Mouse (Mus musculus) hindbrain, embryonic 10.5 days (tissue): ENCODE data around the gene Gpatch1. TPM values are rescaled to one million over a fixed set of nuclear protein-coding genes. Genes with fewer than 3 reads are reported as not detected.
"Not testable (repeated sequence)": the region's sequence is repeated elsewhere in the genome, so short reads cannot be mapped to it uniquely, and the experiment has no call there.

ENCODE experiments used
- DNase-seq: peaks from one replicate; pipeline ENCODE4 v3.0.0-alpha.2; 2017; ENCODE audit warnings: low spot score
- H3K27ac ChIP-seq: fragments of 300-500 bp; sonication (generic); 2 replicates; pipeline ENCODE4 v1.5.1; 2016; ENCODE audit warnings: mild to moderate bottlenecking, moderate library complexity
- H3K27me3 ChIP-seq: fragments of 300-500 bp; sonication (generic); 2 replicates; pipeline ENCODE4 v1.6.1; 2016; ENCODE audit warnings: mild to moderate bottlenecking; ENCODE audit not compliant: poor library complexity, insufficient read depth, severe bottlenecking
- H3K36me3 ChIP-seq: fragments of 300-500 bp; sonication (generic); 2 replicates; pipeline ENCODE4 v1.6.1; 2016; ENCODE audit warnings: mild to moderate bottlenecking, moderate library complexity
- H3K4me1 ChIP-seq: fragments of 300-500 bp; sonication (generic); replicated peaks from 2 replicates; pipeline ENCODE4 v1.6.1; 2016; ENCODE audit warnings: mild to moderate bottlenecking
- H3K4me3 ChIP-seq: fragments of 300-500 bp; sonication (generic); 2 replicates; pipeline ENCODE4 v1.5.1; 2016; ENCODE audit warnings: mild to moderate bottlenecking, moderate library complexity
- H3K9me3 ChIP-seq: fragments of 300-500 bp; sonication (generic); 2 replicates; pipeline ENCODE4 v1.6.1; 2016; ENCODE audit warnings: mild to moderate bottlenecking, moderate library complexity
- WGBS: fragments of 180-500 bp; shearing (Covaris S2); methylation state at CpG from one replicate; pipeline ENCODE4 v1.1.7; 2016; 5-methylcytosine and 5-hydroxymethylcytosine counted together
- polyA plus RNA-seq: library from polyadenylated mRNA; unstranded; fragments of >200 nt; fragmentation: Nextera tagmentation; extraction: Ambion mirVana; gene quantifications from 2 replicates; pipeline ENCODE4 v1.2.1, GENCODE M21; 2016

The Gpatch1 gene
- polyA plus RNA-seq, 1 experiment from 2014 or later, result 15.3 TPM

DNA sequence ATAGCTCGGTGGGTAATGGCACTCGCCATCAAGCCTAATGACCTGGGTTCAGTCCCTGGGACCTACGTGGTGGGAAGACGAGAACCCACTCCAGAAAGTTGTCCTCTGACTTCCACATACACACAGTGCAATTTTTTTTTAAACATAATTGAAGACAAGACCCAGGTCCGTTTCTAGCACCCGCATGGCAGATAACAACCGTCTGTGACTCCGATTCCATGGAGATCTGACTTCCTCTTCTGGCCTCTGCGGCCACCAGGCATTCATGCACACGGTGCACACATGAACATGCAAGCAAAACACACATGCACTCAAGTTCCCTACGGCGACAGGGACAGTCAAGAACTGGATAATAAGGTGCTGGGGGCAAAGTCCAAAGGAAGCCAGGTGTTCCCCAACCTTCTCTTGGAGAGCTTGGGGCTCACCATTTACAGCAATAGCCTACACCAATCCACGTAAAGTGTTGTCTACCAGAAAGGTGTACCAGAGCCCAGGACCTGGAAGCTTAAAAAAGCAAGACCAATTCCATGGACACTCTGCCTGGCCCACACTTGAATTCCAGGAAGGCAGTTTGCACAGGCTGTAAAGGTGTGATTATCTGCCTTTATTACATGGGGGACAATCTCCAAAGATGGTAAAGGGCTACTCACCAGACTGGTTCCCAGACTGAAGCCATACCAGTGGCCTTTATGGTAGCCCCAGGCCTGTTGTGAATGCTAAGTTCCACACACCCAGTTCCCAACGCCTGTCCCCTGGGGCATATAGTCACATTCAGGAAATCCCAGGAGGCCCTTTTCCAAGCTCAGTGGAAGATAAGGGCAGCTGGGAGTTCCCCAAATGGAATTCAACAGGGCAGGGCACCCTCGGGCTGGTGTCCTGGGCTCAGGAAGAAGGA lies 54.4 kb downstream of the Gpatch1 start:
- H3K4me1 ChIP-seq, result no peaks in the 10 kb centered on the region
- WGBS, result 85% methylated on average over 15 of the region's 15 CpGs
- H3K27me3 ChIP-seq, result no peaks in the 10 kb centered on the region; the same call in 1 of the 2 replicates
- no peak overlapping the region for H3K4me3 ChIP-seq
- H3K9me3 ChIP-seq, result peaks cover 5% of the 10 kb centered on the region; the same call in 1 of the 2 replicates
- DNase-seq, result no peak
- no peak overlapping the region for H3K27ac ChIP-seq
- H3K36me3 ChIP-seq, result no peaks in the 10 kb centered on the region

DNA sequence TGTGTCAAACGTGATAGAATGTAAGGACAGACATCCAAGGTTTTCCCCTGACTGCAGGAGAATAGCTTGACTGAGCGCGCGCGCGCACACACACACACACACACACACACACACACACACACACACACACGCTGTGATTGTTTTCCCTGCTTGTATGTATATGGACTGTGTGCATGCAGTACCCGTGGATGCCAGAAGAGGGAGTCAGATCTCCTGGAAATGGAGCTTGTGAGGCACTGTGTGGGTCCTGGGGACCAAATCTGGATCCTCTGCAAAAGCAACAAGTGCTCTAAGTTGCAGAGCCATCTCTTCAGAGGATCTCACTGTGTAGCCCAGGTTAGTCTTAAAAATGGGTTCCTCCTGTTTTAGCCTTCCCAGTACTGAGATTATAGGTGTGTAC lies 58.9 kb downstream of the Gpatch1 start:
- WGBS, result 87% methylated on average over 8 of the region's 8 CpGs
- no peak for DNase-seq
- Histone ChIP-seq H3K36me3 (no peaks in the 10 kb centered on the region), H3K9me3 (peaks cover 5% of the 10 kb centered on the region; the same call in 1 of the 2 replicates), H3K4me3 (no peak overlapping the region), H3K27ac (no peak overlapping the region), H3K27me3 (no peaks in the 10 kb centered on the region), H3K4me1 (no peaks in the 10 kb centered on the region)

DNA sequence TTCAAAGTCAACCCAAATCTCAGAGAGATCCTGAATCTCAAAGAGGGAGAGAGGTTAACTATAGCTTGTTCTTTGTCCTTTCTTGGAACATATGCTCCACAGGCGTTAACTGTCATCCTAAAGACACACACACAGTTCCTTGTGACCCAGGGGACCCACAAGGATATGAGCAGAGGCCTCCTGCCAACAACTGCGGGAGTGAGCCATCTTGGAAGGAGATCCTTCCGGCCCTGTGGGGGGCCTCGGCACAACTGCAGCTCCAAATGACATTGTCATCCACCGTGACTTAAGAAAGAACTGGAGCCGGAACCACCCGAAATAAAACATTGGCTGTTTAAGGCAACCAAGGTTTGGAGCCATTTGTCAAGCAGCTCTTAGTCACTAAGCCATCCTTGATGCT lies 59.9 kb downstream of the Gpatch1 start:
- no peak overlapping the region for H3K27ac ChIP-seq
- peaks cover 5% of the 10 kb centered on the region; the same call in 1 of the 2 replicates for H3K9me3 ChIP-seq
- H3K4me1 ChIP-seq, result no peaks in the 10 kb centered on the region
- DNase-seq, result no peak
- WGBS, result 66% methylated on average over 7 of the region's 7 CpGs
- H3K4me3 ChIP-seq, result no peak overlapping the region
- no peaks in the 10 kb centered on the region for H3K36me3 ChIP-seq
- H3K27me3 ChIP-seq, result no peaks in the 10 kb centered on the region

DNA sequence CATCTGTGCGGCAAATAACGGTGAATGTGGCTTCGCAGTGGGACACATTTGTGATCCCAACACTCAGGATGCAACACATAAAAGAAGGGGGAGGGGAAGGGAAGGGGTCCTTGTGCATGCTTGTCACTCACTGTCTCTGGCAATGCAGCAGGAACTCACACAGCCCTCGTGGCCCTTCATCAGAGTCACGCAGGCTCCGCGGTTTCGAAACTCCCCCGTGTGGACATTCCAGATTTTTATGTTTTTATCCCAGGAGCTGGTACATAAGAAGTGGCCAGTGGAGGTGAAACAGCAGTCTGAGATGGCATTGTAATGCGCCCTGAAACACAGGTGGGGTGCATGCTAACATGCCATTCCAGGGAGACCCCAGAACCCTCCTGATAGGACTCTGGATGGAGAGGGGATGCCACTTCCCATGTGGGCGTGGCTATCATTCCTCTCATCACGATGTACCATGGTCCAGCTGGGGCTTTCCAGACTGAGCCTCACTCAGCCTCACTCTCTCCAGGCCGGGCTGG lies 66.1 kb downstream of the Gpatch1 start:
- H3K9me3 ChIP-seq, result no peaks in the 10 kb centered on the region
- 7% methylated on average over 13 of the region's 13 CpGs for WGBS

DNA sequence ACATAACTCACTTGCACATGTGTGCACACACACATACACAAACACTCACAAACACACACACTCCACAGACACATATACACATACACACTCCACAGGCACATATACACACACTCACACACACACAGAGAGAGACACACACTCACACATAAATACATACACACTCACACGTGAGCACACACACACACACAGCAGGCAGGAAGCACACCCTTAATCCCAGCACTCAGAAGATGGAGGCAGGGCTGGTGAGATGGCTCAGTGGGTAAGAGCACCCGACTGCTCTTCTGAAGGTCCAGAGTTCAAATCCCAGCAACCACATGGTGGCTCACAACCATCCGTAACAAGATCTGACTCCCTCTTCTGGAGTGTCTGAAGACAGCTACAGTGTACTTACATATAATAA lies 80.3 kb downstream of the Gpatch1 start:
- not testable (repeated sequence) for H3K9me3 ChIP-seq, H3K4me1 ChIP-seq, H3K27ac ChIP-seq, DNase-seq, H3K27me3 ChIP-seq, H3K4me3 ChIP-seq, H3K36me3 ChIP-seq
- WGBS, result 76% methylated on average over 3 of the region's 3 CpGs

More for the DNA sequence above, 66.1 kb downstream of the Gpatch1 start:
- H3K27me3 ChIP-seq, result no peaks in the 10 kb centered on the region
- H3K27ac ChIP-seq, result peak overlapping the region; percentile 56; the same call in 1 of the 2 replicates
- H3K4me1 ChIP-seq, result peaks cover 9% of the 10 kb centered on the region
- H3K36me3 ChIP-seq, result no peaks in the 10 kb centered on the region
- peak overlapping the region; percentile 39 for H3K4me3 ChIP-seq
- peak; percentile 57 for DNase-seq

DNA sequence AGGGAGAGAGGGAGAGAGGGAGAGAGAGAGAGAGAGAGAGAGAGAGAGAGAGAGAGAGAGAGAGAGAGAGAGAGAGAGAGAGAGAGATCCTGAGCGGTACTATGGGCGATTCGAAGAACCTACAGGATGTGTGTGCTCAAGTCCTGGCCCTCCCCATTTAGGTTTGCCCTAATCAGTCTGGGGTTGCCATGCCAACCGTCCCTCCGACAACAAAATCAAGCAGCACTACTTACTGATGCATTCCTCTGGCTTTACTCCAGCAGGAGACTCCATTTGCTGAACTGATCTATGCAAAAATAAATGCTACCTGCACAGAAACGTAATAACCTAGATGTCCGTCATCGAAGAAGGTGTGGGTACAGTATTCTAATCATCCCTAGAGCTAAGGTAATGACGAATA lies 82.9 kb downstream of the Gpatch1 start:
- Histone ChIP-seq H3K27ac (peak overlapping the region; percentile 87), H3K27me3 (no peaks in the 10 kb centered on the region), H3K9me3 (peaks cover 3% of the 10 kb centered on the region; the same call in 1 of the 2 replicates), H3K36me3 (no peaks in the 10 kb centered on the region), H3K4me1 (peaks cover 8% of the 10 kb centered on the region), H3K4me3 (peak overlapping the region; percentile 70)
- 18% methylated on average over 9 of the region's 9 CpGs for WGBS
- DNase-seq, result peak; percentile 77

DNA sequence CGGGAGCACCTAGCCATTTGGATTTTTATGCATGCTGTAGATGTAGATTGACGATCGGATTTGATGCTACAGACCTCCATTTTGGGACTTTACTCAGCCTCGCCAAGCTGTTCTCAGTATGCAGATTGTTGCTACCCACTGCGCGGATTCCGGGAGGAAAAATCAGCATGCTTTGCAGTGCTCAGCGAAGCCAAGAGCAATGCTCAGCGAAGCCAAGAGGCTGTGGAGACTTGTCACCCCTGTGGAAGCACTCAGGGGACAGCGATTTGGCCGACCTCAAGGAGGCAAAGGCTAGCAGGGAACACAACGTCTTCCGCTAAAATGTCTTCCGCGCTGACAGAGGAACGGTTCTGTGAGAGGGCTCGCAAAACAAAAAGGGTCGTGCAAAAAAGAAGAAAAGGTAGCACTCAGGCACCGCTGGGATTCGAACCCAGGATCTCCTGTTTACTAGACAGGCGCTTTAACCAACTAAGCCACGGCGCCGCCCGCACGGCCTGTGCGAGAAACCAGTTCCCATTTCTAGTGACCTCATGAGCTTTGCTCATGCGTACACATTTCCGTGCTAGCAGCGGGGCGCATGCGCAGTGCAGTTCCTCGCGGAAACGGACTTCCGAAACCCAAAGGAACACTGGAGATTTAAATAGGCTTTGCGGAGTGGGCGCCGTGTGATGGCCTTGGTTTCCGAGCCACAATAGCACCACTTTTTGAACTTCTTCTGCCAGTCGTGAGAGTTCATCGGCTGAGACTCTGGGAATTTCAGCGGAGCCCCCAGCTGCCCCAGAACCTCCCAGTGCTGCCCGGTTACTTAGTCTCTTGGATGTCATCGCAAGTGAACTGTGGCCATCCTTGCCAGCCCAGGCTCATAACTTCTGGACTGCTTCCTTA lies 83.6 kb downstream of the Gpatch1 start:
- Histone ChIP-seq H3K36me3 (no peaks in the 10 kb centered on the region), H3K27ac (peak overlapping the region; percentile 87), H3K9me3 (peaks cover 3% of the 10 kb centered on the region; the same call in 1 of the 2 replicates), H3K4me1 (peaks cover 8% of the 10 kb centered on the region), H3K4me3 (peak overlapping the region; percentile 70), H3K27me3 (no peaks in the 10 kb centered on the region)
- peak; percentile 100 for DNase-seq
- under 1% methylated on average over 45 of the region's 45 CpGs for WGBS

DNA sequence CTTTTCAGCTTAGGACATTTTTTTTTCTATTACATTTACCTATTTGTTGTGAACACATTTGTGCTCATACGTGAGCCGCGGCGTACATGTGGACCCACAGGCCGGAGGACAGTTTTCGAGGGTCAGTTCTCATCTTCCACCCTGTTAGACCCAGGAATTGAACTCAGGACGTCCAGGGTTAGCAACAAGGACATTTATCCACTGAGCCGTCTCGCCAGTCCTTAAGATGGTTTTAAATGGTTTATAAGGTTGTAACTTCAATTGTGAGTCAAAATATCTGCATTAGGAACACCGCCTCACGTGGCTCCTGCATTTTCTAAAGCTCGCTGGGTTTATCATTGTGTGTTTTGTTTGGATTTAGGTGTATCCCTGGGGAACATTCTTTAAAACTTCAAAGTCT lies 84.4 kb downstream of the Gpatch1 start:
- H3K4me1 ChIP-seq, result peaks cover 8% of the 10 kb centered on the region
- H3K36me3 ChIP-seq, result no peaks in the 10 kb centered on the region
- 44% methylated on average over 12 of the region's 12 CpGs for WGBS
- H3K9me3 ChIP-seq, result peaks cover 3% of the 10 kb centered on the region; the same call in 1 of the 2 replicates
- H3K4me3 ChIP-seq, result peak overlapping the region; percentile 70
- no peak for DNase-seq
- H3K27ac ChIP-seq, result peak overlapping the region; percentile 87
- no peaks in the 10 kb centered on the region for H3K27me3 ChIP-seq

DNA sequence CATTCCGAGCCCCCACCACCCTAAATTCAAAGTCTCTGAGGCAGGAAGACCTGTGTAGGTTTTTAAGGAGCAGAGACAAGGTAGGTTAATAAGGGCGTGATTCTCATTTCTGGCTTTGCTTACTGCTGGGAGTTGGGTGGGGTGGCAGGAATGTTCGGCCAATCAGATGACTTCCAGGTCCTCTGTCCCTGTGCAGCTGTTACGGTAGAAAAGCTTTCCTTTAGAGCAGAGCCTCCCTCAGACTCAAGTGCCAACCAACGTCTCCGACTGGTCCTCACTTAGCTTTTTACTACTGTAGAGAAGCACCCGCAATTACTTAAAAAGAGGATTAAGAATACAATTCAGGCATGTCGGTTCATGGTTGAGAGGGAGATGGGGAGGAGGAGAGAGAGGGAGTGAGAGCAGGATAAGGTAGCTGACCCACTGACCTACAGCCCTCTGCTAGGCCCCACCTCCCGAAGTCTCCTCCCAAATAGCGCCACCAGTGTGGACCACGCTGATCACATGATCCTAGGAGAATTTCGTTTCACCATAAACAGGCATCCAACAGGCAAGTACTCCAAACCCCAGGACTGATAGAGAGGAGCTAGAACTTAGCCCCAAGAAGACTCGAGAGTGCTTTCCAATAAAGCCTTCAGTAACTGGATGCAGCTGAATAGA lies 85.3 kb downstream of the Gpatch1 start:
- 28% methylated on average over 13 of the region's 13 CpGs for WGBS
- H3K36me3 ChIP-seq, result no peaks in the 10 kb centered on the region
- H3K27me3 ChIP-seq, result no peaks in the 10 kb centered on the region
- no peak overlapping the region for H3K27ac ChIP-seq
- peak; percentile 38 for DNase-seq
- no peak overlapping the region; the same call in 1 of the 2 replicates for H3K4me3 ChIP-seq
- peaks cover 3% of the 10 kb centered on the region; the same call in 1 of the 2 replicates for H3K9me3 ChIP-seq
- H3K4me1 ChIP-seq, result peaks cover 8% of the 10 kb centered on the region

DNA sequence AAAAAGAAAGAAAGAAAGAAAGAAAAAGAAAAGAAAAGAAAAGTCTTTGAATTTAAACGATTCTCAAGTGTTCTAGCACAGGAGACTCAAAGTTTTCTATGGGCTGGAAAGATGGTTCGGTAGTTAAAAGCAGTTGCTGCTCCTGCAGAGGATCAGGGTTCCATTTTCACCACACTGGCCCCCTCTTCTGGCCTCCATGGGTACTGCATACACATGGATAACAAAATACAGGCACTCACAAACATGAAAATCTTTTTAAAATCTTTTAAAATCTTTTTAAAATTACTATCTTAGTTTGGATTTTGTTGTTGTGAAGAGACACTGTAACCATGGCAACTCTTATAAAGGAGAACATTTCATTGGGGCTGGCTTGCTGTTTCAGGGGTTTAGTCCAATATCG lies 87.9 kb downstream of the Gpatch1 start:
- H3K27ac ChIP-seq, result no peak overlapping the region
- H3K4me3 ChIP-seq, result no peak overlapping the region
- peak; percentile 48 for DNase-seq
- peaks cover under 1% of the 10 kb centered on the region for H3K4me1 ChIP-seq
- no peaks in the 10 kb centered on the region for H3K36me3 ChIP-seq
- peaks cover 6% of the 10 kb centered on the region; the same call in 1 of the 2 replicates for H3K9me3 ChIP-seq
- H3K27me3 ChIP-seq, result no peaks in the 10 kb centered on the region
- 72% methylated on average over 3 of the region's 3 CpGs for WGBS
